Mouse (Mus musculus): ENCODE results near the gene Xrn2.

GRCm38 (mm10) chr2:147083471-147084365, 70.9 kb downstream of the Xrn2 start:
- TF ChIP-seq CTCF (IDR thresholded peaks at IDR 0.05; ENCODE audit: extremely low read depth, insufficient read depth, insufficient read length, insufficient replicate concordance) (no peak), POLR2A (IDR thresholded peaks at IDR 0.05; ENCODE audit: low read depth, low read length) (no peak)
